Mouse (Mus musculus) forebrain, embryonic 12.5 days (tissue): ENCODE results near the gene Gm17359. TPM values are rescaled to one million over a fixed set of nuclear protein-coding genes. Genes with fewer than 3 reads are reported as not detected.
A peak's percentile ranks its signal among the peaks of the same experiment; 100 is the strongest.

Experiments used
- ATAC-seq: fragments of 200-750 bp; cut with Nextera tagmentation; 2 replicates; pipeline ENCODE4 v1.8.0; 2017; ENCODE audit warnings: moderate TSS enrichment; ENCODE audit not compliant: low FRiP score
- H3K27ac ChIP-seq: fragments of 300-500 bp; sonication (generic); 2 replicates; pipeline ENCODE4 v1.5.1; 2016; ENCODE audit warnings: mild to moderate bottlenecking
- H3K27me3 ChIP-seq: fragments of 300-500 bp; sonication (generic); 2 replicates; pipeline ENCODE4 v1.6.1; 2016; ENCODE audit warnings: mild to moderate bottlenecking
- H3K36me3 ChIP-seq: fragments of 300-500 bp; sonication (generic); replicated peaks from 2 replicates; pipeline ENCODE4 v1.6.1; 2016; ENCODE audit warnings: mild to moderate bottlenecking
- H3K4me1 ChIP-seq: fragments of 300-500 bp; sonication (generic); 2 replicates; pipeline ENCODE4 v1.6.1; 2016
- H3K4me2 ChIP-seq: fragments of 300-500 bp; sonication (generic); 2 replicates; pipeline ENCODE4 v1.6.1; 2016; ENCODE audit warnings: mild to moderate bottlenecking, moderate library complexity
- H3K4me3 ChIP-seq: fragments of 300-500 bp; sonication (generic); replicated peaks from 2 replicates; pipeline ENCODE4 v1.5.1; 2016; ENCODE audit warnings: mild to moderate bottlenecking
- H3K9ac ChIP-seq: fragments of 300-500 bp; sonication (generic); 2 replicates; pipeline ENCODE4 v1.6.1; 2016; ENCODE audit warnings: mild to moderate bottlenecking
- H3K9me3 ChIP-seq: fragments of 300-500 bp; sonication (generic); 2 replicates; pipeline ENCODE4 v1.6.1; 2016
- WGBS: fragments of 180-500 bp; shearing (Covaris S2); methylation state at CpG from one replicate; pipeline ENCODE4 v1.1.7; 2016; 5-methylcytosine and 5-hydroxymethylcytosine counted together
- polyA plus RNA-seq: library from polyadenylated mRNA; unstranded; fragments of >200 nt; fragmentation: Nextera tagmentation; extraction: Ambion mirVana; gene quantifications from 2 replicates; pipeline ENCODE4 v1.2.1, GENCODE M21; 2016

The Gm17359 gene
- polyA plus RNA-seq, 1 experiment from 2014 or later, result not detected

DNA sequence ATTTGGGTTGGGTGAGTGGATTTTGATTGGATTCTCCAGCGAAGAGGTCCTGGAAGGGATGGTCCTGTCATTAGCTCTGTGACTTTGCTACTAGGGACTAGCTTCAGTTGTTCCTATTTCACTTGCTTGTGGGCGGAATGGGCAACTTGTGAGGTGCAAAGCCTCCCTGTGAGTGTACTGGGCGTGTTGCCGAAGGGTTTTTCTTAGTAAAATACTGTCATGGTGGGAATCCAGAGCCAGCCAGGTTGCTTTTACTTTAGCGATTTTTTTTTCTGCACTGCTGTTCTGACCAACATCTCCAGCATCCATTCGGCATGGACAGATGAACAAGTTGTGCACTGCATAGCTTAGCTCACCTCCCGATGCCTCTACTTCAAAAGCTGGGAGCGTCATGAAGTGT, 65.6 kb downstream of the Gm17359 start:
- no peaks in the 10 kb centered on the region for H3K4me1 ChIP-seq
- WGBS, result 90% methylated on average over 8 of the region's 8 CpGs
- H3K27ac ChIP-seq, result no peak overlapping the region
- no peak overlapping the region for H3K4me2 ChIP-seq
- no peak overlapping the region for H3K4me3 ChIP-seq
- H3K9ac ChIP-seq, result no peak overlapping the region
- no peaks in the 10 kb centered on the region for H3K27me3 ChIP-seq
- no peaks in the 10 kb centered on the region for H3K36me3 ChIP-seq
- H3K9me3 ChIP-seq, result no peaks in the 10 kb centered on the region
- ATAC-seq, result no peak

- H3K9ac ChIP-seq, result no peak overlapping the region
- WGBS, result 60% methylated on average over 4 of the region's 4 CpGs
- peaks cover 11% of the 10 kb centered on the region for H3K4me1 ChIP-seq
- no peaks in the 10 kb centered on the region for H3K27me3 ChIP-seq
- H3K4me2 ChIP-seq, result no peak overlapping the region
- H3K27ac ChIP-seq, result no peak overlapping the region
- ATAC-seq, result no peak
- H3K4me3 ChIP-seq, result no peak overlapping the region
- no peaks in the 10 kb centered on the region for H3K9me3 ChIP-seq
- no peaks in the 10 kb centered on the region for H3K36me3 ChIP-seq
Observed at GRCm38 (mm10) chr3:79408546-79408945, 72.1 kb downstream of the Gm17359 start.

- 21% methylated on average over 10 of the region's 10 CpGs for WGBS
- H3K27me3 ChIP-seq, result no peaks in the 10 kb centered on the region
- no peaks in the 10 kb centered on the region for H3K36me3 ChIP-seq
- peaks cover 11% of the 10 kb centered on the region for H3K4me1 ChIP-seq
- H3K4me3 ChIP-seq, result no peak overlapping the region
- no peak overlapping the region for H3K9ac ChIP-seq
- ATAC-seq, result peak; percentile 89
- H3K27ac ChIP-seq, result 0 out of 2 replicates have a peak overlapping the region, but pooled peaks have one; percentile 8
- H3K9me3 ChIP-seq, result no peaks in the 10 kb centered on the region
- no peak overlapping the region for H3K4me2 ChIP-seq
Observed at GRCm38 (mm10) chr3:79409927-79410628, 73.6 kb downstream of the Gm17359 start.

GRCm38 (mm10) chr3:79410629-79410995, 74.2 kb downstream of the Gm17359 start:
- no peak overlapping the region for H3K9ac ChIP-seq
- H3K4me3 ChIP-seq, result no peak overlapping the region
- H3K27me3 ChIP-seq, result no peaks in the 10 kb centered on the region
- 39% methylated on average over 5 of the region's 5 CpGs for whole genome bisulfite sequencing
- H3K27ac ChIP-seq, result no peak overlapping the region
- H3K9me3 ChIP-seq, result no peaks in the 10 kb centered on the region
- no peak overlapping the region for H3K4me2 ChIP-seq
- H3K36me3 ChIP-seq, result no peaks in the 10 kb centered on the region
- ATAC-seq, result peak; percentile 32; the same call in 1 of the 2 replicates
- peaks cover 11% of the 10 kb centered on the region for H3K4me1 ChIP-seq

GRCm38 (mm10) chr3:79411666-79412065, 75.2 kb downstream of the Gm17359 start:
- Histone ChIP-seq H3K9me3 (no peaks in the 10 kb centered on the region), H3K36me3 (no peaks in the 10 kb centered on the region), H3K4me1 (peaks cover 16% of the 10 kb centered on the region), H3K9ac (no peak overlapping the region), H3K27me3 (no peaks in the 10 kb centered on the region), H3K4me2 (no peak overlapping the region), H3K27ac (no peak overlapping the region), H3K4me3 (no peak overlapping the region)
- WGBS, result 77% methylated on average over 2 of the region's 2 CpGs
- ATAC-seq, result no peak

GRCm38 (mm10) chr3:79413492-79413891, 77.0 kb downstream of the Gm17359 start:
- Histone ChIP-seq H3K4me2 (no peak overlapping the region), H3K27me3 (no peaks in the 10 kb centered on the region), H3K9ac (no peak overlapping the region), H3K4me1 (peaks cover 23% of the 10 kb centered on the region), H3K4me3 (no peak overlapping the region), H3K36me3 (no peaks in the 10 kb centered on the region), H3K27ac (no peak overlapping the region), H3K9me3 (no peaks in the 10 kb centered on the region)
- no peak for ATAC-seq
- WGBS, result 88% methylated on average over 1 of the region's 1 CpGs

GRCm38 (mm10) chr3:79415081-79415480, 78.6 kb downstream of the Gm17359 start:
- ATAC-seq, result no peak
- no peaks in the 10 kb centered on the region for H3K36me3 ChIP-seq
- H3K9ac ChIP-seq, result no peak overlapping the region
- no peaks in the 10 kb centered on the region for H3K9me3 ChIP-seq
- H3K27ac ChIP-seq, result no peak overlapping the region
- H3K4me1 ChIP-seq, result peaks cover 19% of the 10 kb centered on the region
- no peak overlapping the region for H3K4me2 ChIP-seq
- H3K27me3 ChIP-seq, result no peaks in the 10 kb centered on the region
- H3K4me3 ChIP-seq, result no peak overlapping the region
- 88% methylated on average over 5 of the region's 5 CpGs for whole genome bisulfite sequencing

DNA sequence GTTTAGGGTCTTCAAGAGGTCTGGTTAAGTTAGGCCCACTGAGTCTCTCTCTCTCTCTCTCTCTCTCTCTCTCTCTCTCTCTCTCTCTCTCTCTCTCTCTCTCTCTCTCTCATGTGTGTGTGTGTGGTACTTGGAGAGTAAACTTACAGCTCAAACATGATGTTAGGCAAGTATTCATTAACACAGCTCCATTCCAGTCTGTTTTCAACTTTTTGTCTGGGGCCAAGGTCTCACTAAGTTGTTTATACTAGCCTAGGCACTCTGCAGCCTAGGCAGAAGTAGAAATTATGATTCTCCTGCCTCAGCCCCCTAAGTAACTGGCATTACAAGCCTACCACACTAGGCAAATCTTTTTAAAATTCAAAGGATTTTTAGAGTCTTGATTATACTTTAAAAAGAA, 79.5 kb downstream of the Gm17359 start:
- no peak overlapping the region for H3K4me3 ChIP-seq
- H3K4me2 ChIP-seq, result no peak overlapping the region
- peaks cover 13% of the 10 kb centered on the region for H3K4me1 ChIP-seq
- H3K9ac ChIP-seq, result no peak overlapping the region
- no peaks in the 10 kb centered on the region for H3K36me3 ChIP-seq
- no peaks in the 10 kb centered on the region for H3K9me3 ChIP-seq
- H3K27ac ChIP-seq, result no peak overlapping the region
- H3K27me3 ChIP-seq, result no peaks in the 10 kb centered on the region
- ATAC-seq, result no peak

DNA sequence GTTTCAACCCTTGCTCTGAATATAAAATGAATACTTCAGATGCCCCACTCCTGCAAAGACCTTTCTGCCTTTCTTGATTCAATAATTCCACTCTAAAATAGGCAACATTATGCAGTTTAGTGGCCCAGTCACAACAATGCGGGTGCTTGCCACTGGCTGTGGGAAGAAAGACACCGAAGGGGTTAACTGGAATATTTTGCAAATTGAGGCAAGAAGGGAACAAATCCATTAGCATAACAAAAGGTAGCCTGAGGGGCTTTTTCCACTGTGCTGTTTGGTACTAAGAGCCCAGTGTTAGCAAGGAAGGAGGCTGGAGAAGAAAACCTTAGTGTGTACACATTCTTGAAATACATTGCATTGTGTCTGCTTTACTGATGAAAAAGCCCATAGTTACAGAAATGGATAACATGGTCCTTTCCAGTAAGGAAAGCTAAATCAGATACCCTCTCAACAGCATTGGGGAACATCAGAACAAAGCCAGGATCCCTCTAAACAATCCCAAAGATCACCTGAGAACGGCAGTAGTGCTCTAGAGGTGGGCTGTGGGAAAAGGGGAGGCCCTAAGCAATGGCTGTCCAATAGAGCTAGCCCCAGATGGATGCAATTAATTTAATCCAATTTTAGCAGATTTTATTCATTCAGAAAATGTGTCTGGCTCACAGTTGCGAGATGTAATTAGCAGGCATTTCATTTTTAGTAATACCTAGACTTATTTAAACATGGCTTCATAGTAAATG, 80.7 kb downstream of the Gm17359 start:
- ATAC-seq, result peak; percentile 93
- peaks cover 13% of the 10 kb centered on the region for H3K4me1 ChIP-seq
- 6% methylated on average over 4 of the region's 4 CpGs for WGBS
- H3K27me3 ChIP-seq, result no peaks in the 10 kb centered on the region
- peak overlapping the region; percentile 39 for H3K4me2 ChIP-seq
- peak overlapping the region; percentile 90 for H3K27ac ChIP-seq
- H3K4me3 ChIP-seq, result no peak overlapping the region
- no peak overlapping the region for H3K9ac ChIP-seq
- H3K9me3 ChIP-seq, result no peaks in the 10 kb centered on the region
- H3K36me3 ChIP-seq, result no peaks in the 10 kb centered on the region

- H3K27ac ChIP-seq, result no peak overlapping the region
- H3K9ac ChIP-seq, result no peak overlapping the region
- H3K9me3 ChIP-seq, result no peaks in the 10 kb centered on the region
- WGBS, result 91% methylated on average over 14 of the region's 14 CpGs
- H3K4me2 ChIP-seq, result no peak overlapping the region
- no peaks in the 10 kb centered on the region for H3K27me3 ChIP-seq
- peaks cover 13% of the 10 kb centered on the region for H3K4me1 ChIP-seq
- ATAC-seq, result no peak
- no peak overlapping the region for H3K4me3 ChIP-seq
- no peaks in the 10 kb centered on the region for H3K36me3 ChIP-seq
Observed at GRCm38 (mm10) chr3:79418921-79419320, 82.5 kb downstream of the Gm17359 start.

- Histone ChIP-seq H3K9ac (no peak overlapping the region), H3K9me3 (no peaks in the 10 kb centered on the region), H3K27ac (no peak overlapping the region), H3K4me2 (no peak overlapping the region), H3K4me3 (no peak overlapping the region), H3K27me3 (no peaks in the 10 kb centered on the region), H3K36me3 (no peaks in the 10 kb centered on the region), H3K4me1 (no peaks in the 10 kb centered on the region)
- whole genome bisulfite sequencing, result 89% methylated on average over 1 of the region's 1 CpGs
- ATAC-seq, result no peak
Observed at GRCm38 (mm10) chr3:79425441-79425840, 89.0 kb downstream of the Gm17359 start.

DNA sequence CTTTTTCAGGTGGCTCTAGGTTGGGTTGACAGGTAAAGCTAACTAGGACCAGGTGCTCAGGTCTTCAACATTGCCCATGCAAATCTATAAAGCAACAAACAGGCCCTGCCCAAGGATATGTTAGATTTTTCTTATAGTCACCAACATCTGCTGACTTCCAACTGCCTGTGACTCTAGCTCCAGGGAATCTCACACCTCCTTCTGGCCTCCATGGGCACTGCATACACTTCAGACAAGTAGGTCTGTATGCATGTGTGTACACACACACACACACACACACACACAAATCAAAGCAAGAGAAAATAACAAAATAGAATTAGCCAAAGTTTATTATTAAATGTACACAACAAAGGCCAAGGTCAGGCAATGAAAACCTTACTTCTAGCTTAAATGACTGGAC, 97.1 kb downstream of the Gm17359 start:
- Histone ChIP-seq H3K4me3 (no peak overlapping the region), H3K36me3 (no peaks in the 10 kb centered on the region), H3K4me1 (no peaks in the 10 kb centered on the region), H3K9me3 (no peaks in the 10 kb centered on the region), H3K27me3 (no peaks in the 10 kb centered on the region), H3K27ac (no peak overlapping the region), H3K9ac (no peak overlapping the region), H3K4me2 (no peak overlapping the region)
- ATAC-seq, result no peak

- 75% methylated on average over 9 of the region's 9 CpGs for WGBS
Observed at GRCm38 (mm10) chr3:79434436-79434835, 98.0 kb downstream of the Gm17359 start.

More at GRCm38 (mm10) chr3:79434436-79434835, 98.0 kb downstream of the Gm17359 start:
- Histone ChIP-seq H3K9me3 (no peaks in the 10 kb centered on the region), H3K4me2 (no peak overlapping the region), H3K4me1 (no peaks in the 10 kb centered on the region), H3K36me3 (no peaks in the 10 kb centered on the region), H3K9ac (no peak overlapping the region), H3K27me3 (no peaks in the 10 kb centered on the region), H3K4me3 (no peak overlapping the region), H3K27ac (no peak overlapping the region)
- ATAC-seq, result no peak
